Mouse (Mus musculus) retina, postnatal 1 day (tissue): ENCODE data around the gene Desi2.
"Not testable (repeated sequence)": the region's sequence is repeated elsewhere in the genome, so short reads cannot be mapped to it uniquely, and the experiment has no call there.

Experiments used
- DNase-seq: peaks from one replicate; pipeline ENCODE4 v3.0.0-alpha.2; 2012

Gene Desi2

GRCm38 (mm10) chr1:178187216-178187791, at the start of gene Desi2:
Gene Desi2, plus strand, starts transcription at chr1:178187417.
- peak; percentile 99 for DNase-seq

GRCm38 (mm10) chr1:178146513-178146912, 40.7 kb upstream of the Desi2 start:
- peak; percentile 49 for DNase-seq

DNA sequence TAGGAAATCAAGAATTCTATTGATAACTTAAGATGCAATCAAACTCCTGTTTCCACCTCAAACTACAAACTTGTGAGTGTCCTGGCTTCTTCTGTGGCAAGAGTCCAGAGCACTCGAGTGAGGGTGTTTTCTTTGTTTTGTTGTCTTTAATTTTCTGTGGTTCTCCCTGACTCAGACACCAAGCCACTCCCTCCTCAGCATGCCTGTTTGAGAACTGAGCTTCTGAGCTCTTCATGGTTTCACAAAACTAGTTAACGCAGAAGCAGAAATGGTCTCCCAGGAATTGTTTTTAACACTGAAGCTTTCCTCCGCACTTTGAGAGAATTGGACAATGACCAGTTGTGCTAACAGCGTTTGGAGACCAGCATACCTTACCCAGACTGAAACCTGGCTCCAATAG, 40.3 kb upstream of the Desi2 start:
- DNase-seq: not testable (repeated sequence)

DNA sequence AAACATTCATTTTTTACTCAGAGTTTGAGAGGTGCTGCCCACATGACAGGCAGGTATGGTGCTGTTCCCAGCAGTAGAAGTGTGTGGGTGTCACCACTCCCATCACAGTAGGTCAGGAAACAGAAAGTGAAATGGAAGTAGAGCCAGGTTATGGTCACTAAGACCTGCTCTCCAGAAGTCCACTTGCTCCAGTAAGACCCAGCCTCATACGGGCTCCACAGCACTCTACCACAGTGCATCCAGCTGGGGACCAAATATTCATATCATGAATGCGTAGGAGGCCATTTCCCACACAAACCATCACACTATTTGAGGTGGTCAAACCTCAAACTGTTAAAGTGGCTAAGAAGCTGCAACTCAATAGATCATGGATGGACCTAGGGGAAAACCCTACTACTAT, 5.0 kb upstream of the Desi2 start:
- no peak for DNase-seq

- no peak for DNase-seq
Observed at GRCm38 (mm10) chr1:178185591-178185990, 1.6 kb upstream of the Desi2 start.

DNA sequence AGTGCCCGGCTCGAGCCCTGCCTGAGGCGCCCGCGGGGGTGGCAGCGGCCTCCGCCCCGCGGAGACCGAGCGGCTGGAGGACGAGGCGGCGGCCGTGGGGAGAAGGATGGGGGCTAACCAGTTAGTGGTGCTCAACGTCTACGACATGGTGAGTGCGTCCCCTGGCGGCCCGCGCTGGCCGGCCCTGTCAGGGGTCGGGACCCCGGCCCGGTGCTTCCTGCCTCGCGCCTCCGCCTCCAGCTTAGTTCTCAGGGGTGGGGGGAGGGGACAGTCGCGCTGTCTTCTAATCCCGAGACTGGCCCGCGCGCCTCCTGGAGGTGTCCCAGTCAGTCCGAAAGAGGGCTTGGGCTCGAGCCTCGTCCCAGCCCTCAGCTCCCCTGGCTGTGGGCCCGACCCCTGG, 593 bp downstream of the Desi2 start:
- DNase-seq: not testable (repeated sequence)

GRCm38 (mm10) chr1:178188386-178188785, 1.2 kb downstream of the Desi2 start:
- DNase-seq: peak; percentile 8

- DNase-seq: no peak
Observed at GRCm38 (mm10) chr1:178205701-178206325, 18.6 kb downstream of the Desi2 start.

DNA sequence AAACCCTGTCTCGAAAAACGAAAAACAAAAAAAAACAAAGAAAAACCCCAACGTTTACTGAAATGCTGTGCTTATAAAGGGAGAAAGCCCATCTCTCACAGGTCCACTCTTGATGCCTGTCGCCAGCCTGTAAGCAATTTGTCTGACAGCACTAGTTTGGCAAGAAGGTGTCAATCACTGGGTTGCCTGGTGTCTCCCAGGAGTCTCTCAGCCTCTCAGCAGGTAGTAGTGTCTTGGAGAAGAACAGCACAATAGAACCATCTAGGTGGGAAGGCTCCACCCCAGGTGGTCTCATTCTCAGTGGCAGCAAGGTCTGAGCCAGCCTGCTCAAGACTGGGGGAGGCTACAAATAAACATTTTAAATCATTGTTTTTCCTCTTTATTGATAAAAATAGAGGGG, 20.6 kb downstream of the Desi2 start:
- not testable (repeated sequence) for DNase-seq

GRCm38 (mm10) chr1:178209966-178210365, 22.7 kb downstream of the Desi2 start:
- no peak for DNase-seq

GRCm38 (mm10) chr1:178217157-178217556, 29.9 kb downstream of the Desi2 start:
- DNase-seq: no peak

GRCm38 (mm10) chr1:178218305-178218704, 31.1 kb downstream of the Desi2 start:
- DNase-seq: no peak

DNA sequence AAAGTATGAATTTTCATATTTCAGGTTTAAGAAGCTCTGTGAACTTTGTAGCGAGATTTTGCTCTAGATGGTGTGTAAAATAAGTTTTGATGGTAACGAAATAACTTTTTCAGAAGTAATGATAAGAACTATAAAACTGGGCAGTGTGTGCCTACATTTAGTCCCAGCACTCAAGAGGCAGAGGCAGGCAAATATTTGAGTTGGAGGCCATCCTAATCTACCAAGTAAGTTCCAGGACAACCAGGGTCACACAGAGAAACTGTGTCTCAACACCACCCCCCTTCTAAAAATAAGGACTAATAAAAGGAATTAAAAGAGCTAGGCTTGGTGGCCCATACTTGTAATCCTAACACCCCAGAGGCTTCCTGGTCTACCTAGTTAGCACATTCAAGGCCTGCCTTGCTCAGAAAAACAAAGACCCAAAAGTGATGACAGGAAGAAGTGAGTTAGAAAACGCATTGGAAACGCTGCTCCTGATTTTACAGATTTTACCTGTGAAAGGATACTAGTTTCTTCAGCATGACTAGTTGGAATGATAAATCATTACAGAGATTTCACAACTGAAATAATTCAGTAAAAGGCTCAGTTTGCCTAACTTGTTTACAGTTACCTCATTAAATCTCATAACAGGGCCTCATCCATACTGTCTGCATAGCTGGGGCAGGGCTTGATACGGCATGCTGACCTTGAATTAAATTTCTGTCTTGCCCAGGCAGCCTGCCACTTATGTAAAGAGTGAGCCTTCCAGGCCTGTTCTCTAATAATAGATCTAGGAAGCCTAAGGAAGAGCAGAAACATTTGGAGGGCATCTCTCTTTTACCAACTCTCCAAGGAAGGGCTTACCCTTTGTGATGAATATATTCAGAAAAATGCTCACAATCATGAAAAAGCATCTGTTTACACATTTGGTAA, 32.2 kb downstream of the Desi2 start:
- no peak for DNase-seq

DNA sequence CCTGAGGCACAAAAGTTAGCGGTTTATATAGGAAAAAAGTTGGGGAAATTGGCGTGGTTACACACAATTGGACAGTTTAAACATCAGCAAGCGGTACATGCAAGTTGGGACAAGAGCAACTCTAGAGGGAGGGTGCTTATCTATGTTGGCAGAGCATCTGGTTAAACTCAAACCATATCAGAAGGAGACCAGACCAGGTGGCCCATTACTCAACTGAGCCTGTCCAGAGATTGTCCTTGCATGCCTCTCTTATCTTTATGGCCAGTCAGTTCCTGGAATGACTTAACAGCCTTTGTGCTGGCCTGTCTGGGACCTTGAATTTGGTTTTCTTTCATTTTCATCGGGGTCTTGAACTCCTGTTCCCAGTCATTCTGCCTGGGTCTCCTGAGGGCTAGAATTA, 41.7 kb downstream of the Desi2 start:
- DNase-seq: not testable (repeated sequence)

DNA sequence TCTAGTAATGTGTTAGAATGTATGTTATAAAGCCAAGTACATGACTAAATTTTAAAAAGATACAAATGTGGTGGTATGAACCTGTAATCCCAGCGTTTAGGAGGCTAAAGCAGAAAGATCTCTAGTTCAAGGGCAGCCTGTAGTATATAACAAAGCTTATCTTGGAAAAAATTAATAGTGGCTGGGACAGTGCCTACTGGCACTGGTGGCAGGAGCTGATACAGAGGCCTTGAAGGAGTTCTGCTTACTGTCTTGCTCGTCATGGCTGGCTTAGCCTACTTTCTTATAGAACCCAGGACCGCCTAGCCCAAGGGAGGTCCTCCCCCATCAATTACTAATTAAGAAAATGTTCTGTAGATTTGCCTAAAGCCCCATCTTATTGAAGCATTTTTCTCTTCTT, 46.9 kb downstream of the Desi2 start:
- DNase-seq: no peak

DNA sequence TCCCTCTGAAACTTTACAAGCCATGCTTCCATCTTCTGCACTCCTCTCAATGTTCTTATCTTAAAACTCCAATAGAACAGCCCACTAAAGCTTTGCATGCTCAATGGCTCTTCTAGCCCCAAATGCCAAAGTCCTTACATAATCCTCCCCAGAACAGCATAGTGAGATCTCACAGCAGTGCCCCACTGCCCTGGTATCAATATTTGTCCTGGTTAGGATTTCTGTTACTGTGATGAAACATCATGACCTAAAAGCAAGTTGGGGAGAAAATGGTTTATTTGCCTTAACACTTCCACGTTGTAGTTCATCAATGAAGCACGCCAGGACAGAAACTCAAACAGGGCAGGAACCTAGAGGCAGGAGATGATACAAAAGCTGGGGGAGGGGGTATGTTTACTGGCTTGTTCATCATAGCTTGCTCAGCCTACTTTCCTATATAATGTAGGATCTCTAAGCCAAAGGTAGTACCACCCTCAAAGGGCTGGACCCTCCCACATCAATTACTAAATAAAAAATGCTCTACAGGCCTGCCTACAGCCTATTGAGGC, 48.8 kb downstream of the Desi2 start:
- no peak for DNase-seq

DNA sequence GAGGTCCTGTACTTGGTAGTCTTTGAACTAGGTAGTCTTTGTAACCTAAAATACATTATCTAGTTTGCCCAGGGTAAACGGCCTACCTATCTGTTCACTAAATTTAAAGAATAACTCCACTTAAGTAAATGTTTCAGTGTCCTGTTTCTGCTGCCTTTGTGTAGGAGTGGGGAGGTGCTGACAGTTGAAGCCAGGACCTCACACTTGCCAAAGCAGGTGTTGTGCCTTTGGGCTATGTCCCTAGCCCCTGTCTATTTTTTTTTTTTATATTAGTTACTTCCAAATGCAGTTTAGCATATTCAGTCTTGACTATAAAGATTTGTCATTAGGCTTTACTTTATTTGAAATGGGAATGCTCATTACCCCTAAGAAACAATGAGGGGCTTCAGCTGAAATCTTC, 51.5 kb downstream of the Desi2 start:
- DNase-seq: no peak

- peak; percentile 17 for DNase-seq
Observed at GRCm38 (mm10) chr1:178241884-178242508, 54.8 kb downstream of the Desi2 start.

GRCm38 (mm10) chr1:178248107-178248820, 61.0 kb downstream of the Desi2 start:
- no peak for DNase-seq

DNA sequence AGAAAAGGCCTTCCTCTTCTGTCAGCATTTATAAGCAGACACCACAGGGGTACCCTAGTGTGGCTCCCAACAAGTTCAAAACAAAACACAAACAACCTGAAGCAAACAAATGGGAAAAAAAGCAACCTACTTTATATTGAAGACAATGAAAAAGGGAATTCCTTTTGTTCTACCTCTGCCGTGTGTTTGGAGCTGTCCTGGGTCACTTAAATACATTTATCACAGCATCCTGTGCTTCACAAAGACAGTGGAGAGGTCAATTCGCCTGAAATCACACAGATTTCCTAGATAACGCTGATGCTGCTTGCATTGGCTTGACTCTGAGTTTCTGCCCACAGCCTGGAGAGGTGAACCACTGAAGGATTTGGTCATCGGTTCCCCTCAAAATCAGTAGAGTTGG, 67.4 kb downstream of the Desi2 start:
- DNase-seq: no peak

DNA sequence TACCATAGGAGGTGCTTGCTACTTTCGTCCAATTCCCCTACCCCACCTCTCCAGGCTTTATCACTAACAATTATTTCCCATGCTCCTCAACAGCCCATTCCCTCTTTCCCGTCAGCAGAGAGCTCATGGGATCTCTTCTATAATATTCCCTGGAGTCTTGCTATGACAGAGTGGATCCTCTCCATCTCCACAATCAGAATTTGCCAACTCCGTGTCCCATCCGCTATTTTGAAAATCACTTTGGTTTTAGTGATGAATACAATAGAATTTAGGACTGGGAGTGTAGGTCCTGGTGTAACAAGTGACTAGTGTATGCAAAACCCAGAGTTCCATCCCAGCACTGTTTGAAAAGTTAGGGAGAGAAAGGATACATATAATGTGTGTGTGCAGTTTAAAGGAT, 69.1 kb downstream of the Desi2 start:
- DNase-seq: no peak

GRCm38 (mm10) chr1:178258821-178259220, 71.6 kb downstream of the Desi2 start:
- DNase-seq: no peak
